Mouse (Mus musculus) embryonic fibroblast, embryonic 13.5 days (primary cell): Measurements from ENCODE around the gene Cryzl2. TPM values are rescaled to one million over a fixed set of nuclear protein-coding genes. Genes with fewer than 3 reads are reported as not detected.

Experiments
- H3K27ac ChIP-seq: 2 replicates; pipeline ENCODE4 v1.5.1; 2012; ENCODE audit warnings: low read length, control low read depth, inconsistent platforms; ENCODE audit not compliant: insufficient read depth
- H3K4me1 ChIP-seq: 2 replicates; pipeline ENCODE4 v1.6.1; 2011; ENCODE audit warnings: low read length; ENCODE audit not compliant: control insufficient read depth, insufficient read depth
- H3K4me3 ChIP-seq: 2 replicates; pipeline ENCODE4 v1.5.1; 2011; ENCODE audit warnings: mild to moderate bottlenecking, control low read depth, low read length; ENCODE audit not compliant: insufficient read depth
- CTCF ChIP-seq: IDR thresholded peaks from 2 replicates; pipeline ENCODE4 v1.5.1; 2011; ENCODE audit warnings: mild to moderate bottlenecking, control low read depth, low read length, moderate library complexity, borderline replicate concordance; ENCODE audit not compliant: insufficient read depth
- POLR2A ChIP-seq: IDR thresholded peaks from 2 replicates; pipeline ENCODE4 v1.6.1; 2011; ENCODE audit warnings: low read depth, mild to moderate bottlenecking, control low read depth, low read length, moderate library complexity
- polyA plus RNA-seq: library from polyadenylated mRNA; stranded (reverse); fragments of >200 nt; gene quantifications from 2 replicates; pipeline ENCODE4 v1.2.4, GENCODE M21; 2011; ENCODE audit warnings: low read depth; ENCODE audit not compliant: missing spikeins, insufficient read length

Cryzl2 gene
- polyA plus RNA-seq, 1 experiment: 7.6 TPM

GRCm38 (mm10) chr1:157439973-157440641 is 18.3 kb upstream of the Cryzl2 start:
- Histone ChIP-seq H3K27ac (no peak overlapping the region), H3K4me1 (no peaks in the 10 kb centered on the region), H3K4me3 (no peak overlapping the region)
- TF ChIP-seq CTCF (no peak), POLR2A (no peak)

- no peak overlapping the region for H3K4me3 ChIP-seq
- H3K27ac ChIP-seq: no peak overlapping the region
- TF ChIP-seq POLR2A: no peak
- no peak for TF ChIP-seq CTCF
- H3K4me1 ChIP-seq: no peaks in the 10 kb centered on the region
These were observed 15.2 kb upstream of the Cryzl2 start for GRCm38 (mm10) chr1:157443026-157443722.

DNA sequence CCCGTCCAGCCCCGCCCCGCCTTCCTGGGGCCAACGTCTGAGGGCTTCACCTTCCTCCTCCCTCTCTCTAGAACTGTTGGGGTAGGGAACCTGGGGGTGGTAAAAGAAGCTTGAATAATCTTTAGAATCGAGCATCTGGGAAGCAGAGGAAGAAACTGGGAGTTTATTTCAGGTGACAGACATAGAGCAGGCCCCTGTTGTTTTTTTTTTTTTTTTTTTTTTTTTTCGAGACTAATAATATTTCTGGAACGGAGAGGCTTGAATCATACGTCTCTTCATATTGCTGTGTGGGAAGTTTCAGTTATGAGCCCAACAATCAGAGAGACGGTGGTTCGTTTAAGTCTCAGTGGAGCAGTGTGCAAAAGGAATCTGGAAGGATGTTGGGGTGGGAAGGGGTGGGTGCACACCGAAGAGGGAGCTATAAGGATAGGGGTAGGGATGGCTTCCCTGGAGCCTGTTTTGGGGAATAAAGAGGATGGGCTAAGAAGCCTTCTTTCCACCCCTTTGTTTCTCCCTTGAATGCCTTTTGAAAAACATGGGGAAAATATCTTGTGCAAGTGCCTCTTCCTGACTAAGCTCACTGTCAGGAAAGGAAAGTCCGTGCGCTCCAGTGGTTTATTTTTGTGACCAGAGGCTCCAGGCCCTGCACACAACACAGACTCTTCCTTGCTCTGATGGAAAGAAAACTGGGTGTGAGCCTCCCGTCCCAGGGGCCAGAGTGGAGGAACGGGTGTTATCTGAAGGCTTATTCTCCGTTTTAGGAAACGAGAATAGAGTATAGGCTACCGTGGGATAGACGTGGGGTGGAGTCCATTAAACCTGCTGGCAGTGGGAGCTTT is 14.4 kb upstream of the Cryzl2 start:
- Histone ChIP-seq H3K4me3 (no peak overlapping the region), H3K4me1 (no peaks in the 10 kb centered on the region), H3K27ac (no peak overlapping the region)
- TF ChIP-seq CTCF (no peak), POLR2A (no peak)

DNA sequence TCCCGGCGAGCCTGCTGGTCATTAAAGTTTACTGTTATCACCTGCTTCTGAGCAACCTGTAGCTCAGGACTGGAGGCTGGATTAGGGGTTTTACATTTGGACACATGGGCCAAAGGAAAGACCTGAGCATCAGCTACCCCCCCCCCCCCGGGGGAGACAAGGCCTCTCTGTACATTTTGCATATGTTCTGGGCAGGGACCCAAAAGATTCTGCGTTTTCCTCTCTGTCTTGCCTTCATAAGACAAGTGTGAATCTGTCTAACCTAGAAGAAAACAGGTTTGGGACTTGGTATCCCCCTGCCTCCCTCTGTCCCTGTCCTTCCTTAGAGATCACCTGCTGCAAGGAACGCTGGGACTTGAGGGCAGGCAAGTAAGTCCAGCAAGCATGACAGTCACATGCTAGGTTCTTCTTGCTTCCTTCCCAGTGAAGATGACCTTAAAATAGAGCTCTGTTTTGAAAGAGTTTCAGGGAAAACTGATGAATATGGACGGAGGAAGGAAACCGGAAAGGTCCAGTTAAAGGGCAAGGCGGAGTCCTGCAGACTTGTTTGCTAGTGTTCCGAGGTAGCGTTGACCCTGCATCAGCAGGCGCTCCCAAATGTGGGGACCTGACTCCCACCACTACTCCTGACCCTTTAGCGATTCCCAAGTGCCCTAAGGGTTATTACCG is 13.6 kb upstream of the Cryzl2 start:
- no peaks in the 10 kb centered on the region for H3K4me1 ChIP-seq
- H3K4me3 ChIP-seq: no peak overlapping the region
- no peak for TF ChIP-seq CTCF
- no peak for TF ChIP-seq POLR2A
- H3K27ac ChIP-seq: no peak overlapping the region

GRCm38 (mm10) chr1:157445398-157445910 is 12.9 kb upstream of the Cryzl2 start:
- TF ChIP-seq CTCF (no peak), POLR2A (no peak)
- no peak overlapping the region for H3K4me3 ChIP-seq
- no peak overlapping the region for H3K27ac ChIP-seq
- H3K4me1 ChIP-seq: no peaks in the 10 kb centered on the region

GRCm38 (mm10) chr1:157446325-157446724 is 12.1 kb upstream of the Cryzl2 start:
- Histone ChIP-seq H3K4me3 (no peak overlapping the region), H3K27ac (no peak overlapping the region), H3K4me1 (no peaks in the 10 kb centered on the region)
- TF ChIP-seq POLR2A (no peak), CTCF (peak; percentile 48; the same call in 1 of the 2 replicates)

DNA sequence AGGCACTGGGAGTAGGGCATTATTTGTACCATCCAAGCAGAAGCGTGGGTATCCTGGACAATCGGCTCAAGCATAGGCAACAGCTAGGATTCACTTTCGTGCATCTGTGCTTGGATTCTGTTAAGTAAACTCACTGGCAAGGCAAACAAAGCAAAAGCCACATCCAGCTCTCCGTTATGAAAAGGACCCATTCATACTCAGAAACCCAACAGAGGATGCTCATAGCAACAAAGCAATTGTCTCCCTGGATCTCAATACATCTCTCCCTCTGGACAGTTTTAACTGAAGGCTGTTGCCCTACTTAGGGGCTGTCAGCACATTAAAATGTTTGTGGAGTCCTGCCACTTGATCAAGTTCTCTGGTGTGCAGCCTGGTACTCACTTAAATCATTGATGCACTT is 11.2 kb upstream of the Cryzl2 start:
- Histone ChIP-seq H3K4me3 (no peak overlapping the region), H3K4me1 (no peaks in the 10 kb centered on the region), H3K27ac (no peak overlapping the region)
- TF ChIP-seq CTCF: no peak

- Histone ChIP-seq H3K27ac (no peak overlapping the region), H3K4me3 (no peak overlapping the region), H3K4me1 (no peaks in the 10 kb centered on the region)
- TF ChIP-seq CTCF (no peak), POLR2A (no peak)
These were observed 10.1 kb upstream of the Cryzl2 start for GRCm38 (mm10) chr1:157448164-157448804.

DNA sequence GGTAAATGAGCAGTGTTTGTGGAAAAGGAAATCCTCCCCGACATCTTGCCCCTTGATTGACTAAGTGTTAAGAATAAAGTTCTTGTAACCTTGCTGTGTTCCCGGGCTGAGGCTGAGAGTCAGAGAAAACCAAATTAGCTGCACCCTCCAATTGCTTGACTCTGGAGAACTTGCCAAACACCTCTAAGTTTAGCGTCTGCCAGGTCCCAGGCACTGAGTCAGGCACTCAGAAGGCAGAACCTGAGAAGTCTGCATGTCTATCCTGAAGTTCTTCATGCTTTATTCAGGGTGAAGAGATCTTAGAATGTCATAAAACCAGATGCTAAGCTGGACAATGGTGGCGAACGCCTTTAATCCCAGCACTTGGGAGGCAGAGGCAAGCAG is 9.6 kb upstream of the Cryzl2 start:
- Histone ChIP-seq H3K27ac (no peak overlapping the region), H3K4me3 (no peak overlapping the region), H3K4me1 (no peaks in the 10 kb centered on the region)
- TF ChIP-seq CTCF: no peak
- no peak for TF ChIP-seq POLR2A
